Mouse (Mus musculus) kidney, embryonic 15.5 days (tissue): ENCODE measurements at regions not wholly inside any gene's neighbourhood (a gene's known extent, or its start where the extent isn't known, plus 50 kb on each side); places are given as distances from the start of the nearest gene placed in this dataset.
"Not testable (repeated sequence)": the region's sequence is repeated elsewhere in the genome, so short reads cannot be mapped to it uniquely, and the experiment has no call there.

Experiments
- ATAC-seq: fragments of 200-750 bp; cut with Nextera tagmentation; replicated peaks from 2 replicates; pipeline ENCODE4 v1.8.0; 2017; ENCODE audit warnings: moderate TSS enrichment; ENCODE audit not compliant: low FRiP score
- H3K27ac ChIP-seq: fragments of 300-500 bp; sonication (generic); 2 replicates; pipeline ENCODE4 v1.5.1; 2015; ENCODE audit warnings: mild to moderate bottlenecking, inconsistent platforms
- H3K27me3 ChIP-seq: fragments of 300-500 bp; sonication (generic); 2 replicates; pipeline ENCODE4 v1.6.1; 2015; ENCODE audit warnings: inconsistent platforms
- H3K36me3 ChIP-seq: fragments of 300-500 bp; sonication (generic); 2 replicates; pipeline ENCODE4 v1.6.1; 2015; ENCODE audit warnings: inconsistent platforms
- H3K4me1 ChIP-seq: fragments of 300-500 bp; sonication (generic); 2 replicates; pipeline ENCODE4 v1.6.1; 2015; ENCODE audit warnings: inconsistent platforms
- H3K4me2 ChIP-seq: fragments of 300-500 bp; sonication (generic); 2 replicates; pipeline ENCODE4 v1.6.1; 2015; ENCODE audit warnings: moderate library complexity, mild to moderate bottlenecking, inconsistent platforms
- H3K4me3 ChIP-seq: fragments of 300-500 bp; sonication (generic); replicated peaks from 2 replicates; pipeline ENCODE4 v1.5.1; 2015; ENCODE audit warnings: mild to moderate bottlenecking, inconsistent platforms
- H3K9ac ChIP-seq: fragments of 300-500 bp; sonication (generic); 2 replicates; pipeline ENCODE4 v1.6.1; 2015; ENCODE audit warnings: mild to moderate bottlenecking, inconsistent platforms
- H3K9me3 ChIP-seq: fragments of 300-500 bp; sonication (generic); replicated peaks from 2 replicates; pipeline ENCODE4 v1.6.1; 2016; ENCODE audit warnings: inconsistent platforms
- whole genome bisulfite sequencing: fragments of 180-500 bp; shearing (Covaris S2); methylation state at CpG from one replicate; pipeline ENCODE4 v1.1.7; 2015; ENCODE audit warnings: mixed read lengths; 5-methylcytosine and 5-hydroxymethylcytosine counted together

DNA sequence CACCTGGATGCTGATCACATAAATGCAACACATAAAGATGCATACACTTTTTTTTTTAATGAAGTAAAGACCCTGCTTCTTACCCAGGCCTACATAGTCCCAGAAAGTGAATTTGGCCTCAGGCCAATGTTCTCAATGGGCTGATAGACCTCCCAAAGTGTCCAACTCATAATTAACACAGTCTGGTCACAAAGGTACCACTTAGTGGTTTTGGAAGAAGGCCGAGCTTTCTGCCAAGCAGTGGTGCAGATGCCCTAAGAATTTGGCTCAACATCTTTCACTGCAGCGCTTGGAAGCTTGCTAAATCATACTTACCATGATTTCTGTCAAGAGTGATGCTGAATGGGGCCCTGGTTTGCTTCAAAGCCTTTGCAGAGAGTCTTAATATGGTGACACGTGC is 706.4 kb upstream of the Rag2 start:
- H3K9me3 ChIP-seq = no peaks in the 10 kb centered on the region
- H3K9ac ChIP-seq = no peak overlapping the region
- H3K4me2 ChIP-seq = no peak overlapping the region
- no peaks in the 10 kb centered on the region for H3K4me1 ChIP-seq
- H3K27me3 ChIP-seq = no peaks in the 10 kb centered on the region
- no peaks in the 10 kb centered on the region for H3K36me3 ChIP-seq
- 67% methylated on average over 3 of the region's 3 CpGs for WGBS
- H3K27ac ChIP-seq = no peak overlapping the region
- no peak for ATAC-seq
- H3K4me3 ChIP-seq = no peak overlapping the region

DNA sequence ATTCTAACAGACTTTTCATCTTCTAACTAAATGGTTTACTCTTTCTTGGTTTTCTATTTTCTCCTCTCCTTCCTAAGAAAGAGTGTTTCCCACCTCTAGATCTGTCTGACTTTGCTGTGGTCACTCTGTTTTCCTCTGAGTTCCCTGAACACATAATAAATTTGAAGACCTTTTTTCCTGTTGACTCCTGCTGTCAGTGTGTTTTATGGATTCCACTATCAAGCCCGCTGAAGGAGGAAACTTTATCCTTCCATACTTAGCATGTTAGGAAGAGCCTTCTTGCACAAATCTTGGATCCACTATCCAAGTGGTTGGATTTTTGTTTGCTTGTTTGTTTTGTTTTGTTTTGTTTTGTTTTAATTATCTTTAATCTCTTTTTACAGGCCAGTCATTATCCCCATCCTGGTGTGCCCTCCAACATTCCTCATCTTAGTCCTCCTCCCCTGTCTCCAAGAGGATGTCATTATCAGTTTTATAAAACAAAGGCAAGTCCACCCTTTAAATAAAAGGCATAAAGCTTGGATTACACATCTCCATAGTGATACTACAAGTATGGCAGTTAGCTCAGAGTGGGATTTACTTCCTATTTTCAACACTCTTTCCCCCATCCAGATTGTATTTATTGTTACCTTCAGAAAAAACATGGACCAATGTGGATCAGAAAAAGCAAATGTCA is 704.8 kb upstream of the Rag2 start:
- no peaks in the 10 kb centered on the region for H3K4me1 ChIP-seq
- H3K27me3 ChIP-seq = no peaks in the 10 kb centered on the region
- no peak overlapping the region for H3K9ac ChIP-seq
- no peaks in the 10 kb centered on the region for H3K36me3 ChIP-seq
- 26% methylated on average over 1 of the region's 1 CpGs for WGBS
- H3K4me2 ChIP-seq = no peak overlapping the region
- no peak overlapping the region for H3K27ac ChIP-seq
- H3K4me3 ChIP-seq = no peak overlapping the region
- H3K9me3 ChIP-seq = no peaks in the 10 kb centered on the region
- peak; percentile 81 for ATAC-seq

DNA sequence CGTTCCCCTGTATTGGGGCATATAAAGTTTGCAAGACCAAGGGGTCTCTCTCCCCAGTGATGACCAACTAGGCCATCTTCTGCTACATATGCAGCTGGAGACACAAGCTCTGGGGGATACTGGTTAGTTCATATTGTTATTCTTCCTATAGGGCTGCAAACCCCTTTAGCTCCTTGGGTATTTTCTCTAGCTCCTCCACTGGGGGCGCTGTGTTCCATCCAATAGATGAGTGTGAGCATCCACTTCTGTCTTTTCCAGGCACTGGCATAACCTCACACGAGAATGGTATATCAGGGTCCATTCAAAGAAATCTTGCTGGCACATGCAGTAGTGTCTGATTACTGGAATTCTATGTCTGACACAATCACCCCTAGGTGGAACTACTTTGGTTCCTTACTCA is 675.9 kb upstream of the Rag2 start:
- not testable (repeated sequence) for H3K9ac ChIP-seq, H3K27me3 ChIP-seq, H3K4me3 ChIP-seq, H3K27ac ChIP-seq, ATAC-seq, H3K36me3 ChIP-seq, H3K4me2 ChIP-seq, H3K4me1 ChIP-seq, H3K9me3 ChIP-seq
- WGBS = 52% methylated on average over 3 of the region's 3 CpGs

DNA sequence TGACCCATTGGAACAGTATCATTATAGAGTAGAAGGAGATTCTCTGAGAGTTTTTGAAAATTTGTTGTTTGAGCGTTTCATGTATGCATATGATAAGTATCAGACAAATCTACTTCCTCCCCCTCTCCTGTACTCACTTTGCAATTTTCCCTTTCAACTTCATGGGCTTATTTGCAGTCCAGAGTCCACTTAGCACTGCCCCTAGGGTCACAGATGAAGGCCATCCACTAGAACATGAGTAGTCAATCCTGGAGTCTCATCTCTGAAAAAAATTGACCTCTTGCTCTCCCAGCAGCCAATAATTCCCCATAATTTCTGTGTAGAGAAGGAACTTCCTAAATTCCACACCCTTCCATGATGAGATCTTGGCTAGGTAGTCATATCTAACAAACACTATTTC is 665.1 kb upstream of the Rag2 start:
- Histone ChIP-seq H3K27me3 (no peaks in the 10 kb centered on the region), H3K4me2 (no peak overlapping the region), H3K9me3 (no peaks in the 10 kb centered on the region), H3K36me3 (no peaks in the 10 kb centered on the region), H3K9ac (no peak overlapping the region), H3K4me3 (no peak overlapping the region), H3K27ac (no peak overlapping the region), H3K4me1 (no peaks in the 10 kb centered on the region)
- ATAC-seq = no peak
- WGBS = 86% methylated on average over 1 of the region's 1 CpGs

DNA sequence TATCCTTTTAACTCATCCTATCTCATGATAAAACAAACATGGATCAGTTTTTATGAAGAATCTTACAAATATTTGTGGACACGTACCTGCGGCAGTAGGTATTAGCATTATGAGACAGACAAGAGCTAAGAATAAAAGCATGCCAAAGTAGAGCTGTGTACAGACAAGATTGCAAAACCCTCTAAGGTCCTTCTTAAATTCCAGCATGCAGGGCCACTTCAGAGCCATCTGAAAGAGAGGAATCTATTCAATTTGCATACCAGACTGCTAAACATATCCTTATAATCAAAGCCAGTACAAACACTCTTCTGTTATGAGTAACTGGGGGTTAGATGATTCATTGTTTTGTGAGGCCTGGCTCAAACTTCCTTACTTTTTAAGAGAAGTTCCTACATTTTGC is 659.9 kb upstream of the Rag2 start:
- Histone ChIP-seq H3K9ac (no peak overlapping the region), H3K27ac (no peak overlapping the region), H3K4me3 (no peak overlapping the region), H3K4me2 (no peak overlapping the region), H3K36me3 (no peaks in the 10 kb centered on the region), H3K4me1 (no peaks in the 10 kb centered on the region), H3K9me3 (no peaks in the 10 kb centered on the region), H3K27me3 (no peaks in the 10 kb centered on the region)
- 93% methylated on average over 2 of the region's 2 CpGs for WGBS
- ATAC-seq = no peak

DNA sequence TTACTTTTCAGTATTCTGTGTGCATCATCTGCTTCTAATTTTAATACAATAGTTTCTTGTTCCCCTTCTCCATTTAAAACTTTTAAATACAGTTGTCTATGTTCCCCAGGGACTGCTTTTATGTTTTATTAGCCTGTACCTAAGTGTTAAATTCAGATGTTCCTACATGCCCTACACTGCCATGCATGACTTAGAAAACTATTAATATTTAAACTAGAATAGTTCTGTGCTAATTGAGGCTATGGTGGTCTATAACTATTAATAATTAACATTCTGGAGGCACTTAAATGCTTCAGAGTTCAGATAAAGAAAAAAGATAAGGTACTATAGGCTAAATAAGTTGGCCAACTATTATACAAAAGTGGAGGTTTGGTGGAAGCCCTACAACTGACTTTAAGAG is 647.3 kb upstream of the Rag2 start:
- ATAC-seq = peak; percentile 95
- no peak overlapping the region for H3K4me3 ChIP-seq
- H3K9ac ChIP-seq = no peak overlapping the region
- no peaks in the 10 kb centered on the region for H3K36me3 ChIP-seq
- H3K27me3 ChIP-seq = no peaks in the 10 kb centered on the region
- H3K4me1 ChIP-seq = no peaks in the 10 kb centered on the region
- no peak overlapping the region for H3K27ac ChIP-seq
- no peak overlapping the region for H3K4me2 ChIP-seq
- no peaks in the 10 kb centered on the region for H3K9me3 ChIP-seq

DNA sequence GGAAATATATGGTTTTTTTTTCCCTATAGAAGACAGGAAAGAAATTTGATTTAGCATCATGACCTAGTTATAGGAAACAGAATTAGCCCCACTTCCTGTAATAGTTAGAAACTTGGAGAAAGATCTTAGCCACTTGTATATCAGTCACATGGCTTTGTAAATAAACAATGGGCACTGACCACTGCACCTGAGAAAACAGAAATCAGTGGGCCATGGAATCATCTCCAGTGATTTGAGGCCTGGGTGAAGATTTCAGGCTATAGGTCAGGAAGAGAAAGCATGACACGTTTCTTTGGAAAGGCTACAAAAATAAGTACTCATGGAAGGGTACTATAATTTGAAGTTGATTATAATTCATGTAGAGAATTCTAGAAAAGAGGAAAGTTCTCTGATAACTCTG is 642.2 kb upstream of the Rag2 start:
- no peaks in the 10 kb centered on the region for H3K4me1 ChIP-seq
- peak; percentile 81 for ATAC-seq

DNA sequence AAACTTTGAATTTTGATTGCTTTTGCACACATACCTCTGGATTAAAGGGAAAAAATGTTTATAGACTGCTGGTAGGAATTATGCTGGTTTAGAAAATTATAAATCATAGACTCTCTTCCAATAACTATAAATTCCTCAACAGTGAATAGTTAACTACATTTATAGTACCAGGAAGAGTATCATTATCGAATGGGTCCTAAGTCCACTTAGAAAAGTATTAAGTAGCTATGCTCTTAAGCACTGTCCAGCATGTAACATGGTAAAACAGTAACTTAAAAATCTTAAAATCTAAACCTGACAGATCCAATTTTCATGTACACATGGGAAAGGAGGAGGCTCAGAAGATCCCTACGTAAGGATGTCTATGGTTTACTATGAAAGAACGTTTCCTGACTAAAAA is 609.2 kb upstream of the Rag2 start:
- H3K9me3 ChIP-seq = no peaks in the 10 kb centered on the region
- H3K36me3 ChIP-seq = no peaks in the 10 kb centered on the region
- no peak overlapping the region for H3K4me3 ChIP-seq
- H3K27ac ChIP-seq = no peak overlapping the region
- H3K27me3 ChIP-seq = no peaks in the 10 kb centered on the region
- H3K4me1 ChIP-seq = no peaks in the 10 kb centered on the region
- no peak for ATAC-seq
- 94% methylated on average over 3 of the region's 3 CpGs for WGBS
- H3K9ac ChIP-seq = no peak overlapping the region
- H3K4me2 ChIP-seq = no peak overlapping the region

More for the DNA sequence above, 642.2 kb upstream of the Rag2 start:
- no peak overlapping the region for H3K9ac ChIP-seq
- 8% methylated on average over 1 of the region's 1 CpGs for WGBS
- no peaks in the 10 kb centered on the region for H3K9me3 ChIP-seq
- no peak overlapping the region for H3K4me2 ChIP-seq
- no peaks in the 10 kb centered on the region for H3K36me3 ChIP-seq
- no peak overlapping the region for H3K27ac ChIP-seq
- H3K4me3 ChIP-seq = no peak overlapping the region
- no peaks in the 10 kb centered on the region for H3K27me3 ChIP-seq

DNA sequence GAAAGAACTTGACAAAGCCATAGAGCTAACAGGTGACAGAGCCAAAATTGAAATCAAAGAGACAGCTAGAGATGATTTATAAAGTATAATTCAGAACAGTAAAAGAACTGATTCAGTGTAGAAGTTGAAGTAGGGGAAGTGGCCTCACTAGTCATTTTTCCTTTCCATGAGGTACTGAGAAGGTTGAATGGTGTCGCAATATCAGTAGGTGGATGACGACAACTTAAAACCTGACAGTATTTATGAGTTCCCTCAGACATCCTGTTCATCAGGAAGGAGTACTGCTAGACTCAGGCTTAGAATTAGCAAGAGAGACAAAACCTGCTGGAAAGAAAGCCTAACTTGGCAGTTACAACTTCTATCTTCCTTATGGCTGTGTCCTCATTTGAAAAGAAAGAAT is 605.1 kb upstream of the Rag2 start:
- no peaks in the 10 kb centered on the region for H3K36me3 ChIP-seq
- H3K4me1 ChIP-seq = no peaks in the 10 kb centered on the region
- no peak overlapping the region for H3K4me3 ChIP-seq
- H3K9me3 ChIP-seq = no peaks in the 10 kb centered on the region
- no peaks in the 10 kb centered on the region for H3K27me3 ChIP-seq
- H3K4me2 ChIP-seq = no peak overlapping the region
- H3K27ac ChIP-seq = no peak overlapping the region
- no peak overlapping the region for H3K9ac ChIP-seq
- no peak for ATAC-seq
- 79% methylated on average over 2 of the region's 2 CpGs for WGBS

DNA sequence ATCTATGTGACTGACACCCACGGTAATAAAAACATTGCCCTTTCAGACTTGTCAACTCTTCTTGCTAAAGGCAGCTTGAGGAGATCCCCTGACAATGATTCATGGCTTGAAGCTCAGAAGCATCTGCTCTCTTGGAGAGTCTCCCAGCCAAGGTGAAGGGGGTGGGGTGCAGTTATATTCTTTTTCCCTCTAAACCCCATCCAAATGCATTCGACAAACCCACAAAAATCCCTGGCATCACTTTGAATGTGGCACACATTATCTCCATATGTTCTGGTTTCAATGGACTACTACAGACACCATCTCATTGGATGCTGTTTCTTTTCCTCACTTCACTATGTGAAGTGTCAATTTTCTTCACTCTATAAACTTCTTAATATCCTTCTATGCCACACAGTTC is 603.0 kb upstream of the Rag2 start:
- ATAC-seq = no peak
- Histone ChIP-seq H3K36me3 (no peaks in the 10 kb centered on the region), H3K27me3 (no peaks in the 10 kb centered on the region), H3K4me3 (no peak overlapping the region), H3K27ac (no peak overlapping the region), H3K9ac (no peak overlapping the region), H3K4me2 (no peak overlapping the region), H3K4me1 (no peaks in the 10 kb centered on the region), H3K9me3 (no peaks in the 10 kb centered on the region)
- WGBS = 69% methylated on average over 2 of the region's 2 CpGs

DNA sequence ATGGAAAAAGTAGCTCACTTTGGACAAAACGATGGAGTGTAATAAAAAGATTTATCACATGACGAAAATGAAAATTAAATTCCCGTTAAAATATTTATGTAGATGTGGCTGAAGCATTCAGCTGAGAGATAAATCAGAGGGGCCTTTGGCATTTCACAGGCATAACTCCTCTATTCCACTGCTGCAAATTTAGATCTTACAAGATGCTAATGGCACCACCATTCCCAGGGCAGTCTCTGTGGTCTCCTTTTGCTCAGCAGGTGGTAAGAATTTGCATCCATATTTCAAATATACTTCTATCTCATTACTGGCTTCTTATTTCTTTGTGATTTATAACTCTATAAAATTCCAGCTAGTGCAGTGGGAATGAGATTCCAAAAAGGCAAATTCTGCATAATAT is 581.5 kb upstream of the Rag2 start:
- 59% methylated on average over 3 of the region's 3 CpGs for WGBS
- no peak overlapping the region for H3K27ac ChIP-seq
- H3K4me2 ChIP-seq = no peak overlapping the region
- H3K9me3 ChIP-seq = no peaks in the 10 kb centered on the region
- no peak overlapping the region for H3K4me3 ChIP-seq
- H3K36me3 ChIP-seq = no peaks in the 10 kb centered on the region
- H3K27me3 ChIP-seq = no peaks in the 10 kb centered on the region
- ATAC-seq = no peak
- no peak overlapping the region for H3K9ac ChIP-seq
- H3K4me1 ChIP-seq = no peaks in the 10 kb centered on the region

DNA sequence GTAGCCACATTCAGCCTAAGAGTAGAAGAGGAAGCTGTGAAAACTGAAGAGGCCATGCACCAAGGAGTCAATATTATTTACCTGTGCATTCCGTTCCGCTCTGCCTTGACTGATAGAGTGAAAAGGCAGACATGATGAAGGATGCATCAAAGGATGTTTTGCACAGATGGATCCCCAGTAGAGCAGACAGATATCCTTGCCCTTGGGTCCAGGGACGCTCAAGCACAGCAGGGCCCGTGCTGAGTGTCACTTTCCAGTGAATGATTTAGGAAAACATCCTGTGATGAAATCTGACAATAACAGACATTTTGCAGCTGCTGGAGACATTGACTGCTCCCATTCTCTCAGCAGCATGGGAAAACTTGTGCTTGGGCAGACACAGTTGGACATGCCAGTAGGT is 561.6 kb upstream of the Rag2 start:
- Histone ChIP-seq H3K27me3 (no peaks in the 10 kb centered on the region), H3K9ac (no peak overlapping the region), H3K36me3 (no peaks in the 10 kb centered on the region), H3K9me3 (no peaks in the 10 kb centered on the region), H3K27ac (no peak overlapping the region), H3K4me2 (no peak overlapping the region), H3K4me3 (no peak overlapping the region), H3K4me1 (0 out of 2 replicates have a peak, but pooled peaks cover 3% of the 10 kb centered on the region)
- ATAC-seq = peak; percentile 60
- WGBS = 38% methylated on average over 4 of the region's 4 CpGs

DNA sequence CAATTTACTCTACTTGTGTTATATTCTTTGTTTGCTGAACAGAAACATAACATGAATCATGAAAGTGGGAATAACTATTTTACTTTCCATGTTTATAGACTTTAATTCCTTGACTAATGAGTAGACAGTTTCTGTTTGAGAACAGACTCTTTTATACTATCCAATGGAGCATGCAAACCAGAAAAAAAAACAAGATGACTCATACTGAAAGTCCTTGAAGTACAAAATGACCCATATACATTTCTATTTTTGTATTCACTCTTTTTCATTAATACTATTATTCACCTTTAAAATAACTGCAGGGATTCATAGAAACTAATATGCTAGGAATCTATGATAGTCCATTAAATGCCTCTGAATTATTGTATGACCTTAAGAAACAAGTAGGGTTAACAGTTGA is 549.5 kb upstream of the Rag2 start:
- H3K27me3 ChIP-seq = no peaks in the 10 kb centered on the region
- H3K9ac ChIP-seq = no peak overlapping the region
- H3K4me3 ChIP-seq = no peak overlapping the region
- H3K4me1 ChIP-seq = no peaks in the 10 kb centered on the region
- ATAC-seq = no peak
- no peaks in the 10 kb centered on the region for H3K36me3 ChIP-seq
- H3K4me2 ChIP-seq = no peak overlapping the region
- no peak overlapping the region for H3K27ac ChIP-seq
- no peaks in the 10 kb centered on the region for H3K9me3 ChIP-seq
